Mouse (Mus musculus) CD4-positive, CD25-positive, alpha-beta regulatory T cell, adult 2 months (primary cell): ENCODE data around the gene Dmp1.

Experiments
- DNase-seq: peaks from one replicate; pipeline ENCODE4 v3.0.0-alpha.2; 2012; ENCODE audit warnings: low read depth, low spot score

Dmp1 gene

DNA sequence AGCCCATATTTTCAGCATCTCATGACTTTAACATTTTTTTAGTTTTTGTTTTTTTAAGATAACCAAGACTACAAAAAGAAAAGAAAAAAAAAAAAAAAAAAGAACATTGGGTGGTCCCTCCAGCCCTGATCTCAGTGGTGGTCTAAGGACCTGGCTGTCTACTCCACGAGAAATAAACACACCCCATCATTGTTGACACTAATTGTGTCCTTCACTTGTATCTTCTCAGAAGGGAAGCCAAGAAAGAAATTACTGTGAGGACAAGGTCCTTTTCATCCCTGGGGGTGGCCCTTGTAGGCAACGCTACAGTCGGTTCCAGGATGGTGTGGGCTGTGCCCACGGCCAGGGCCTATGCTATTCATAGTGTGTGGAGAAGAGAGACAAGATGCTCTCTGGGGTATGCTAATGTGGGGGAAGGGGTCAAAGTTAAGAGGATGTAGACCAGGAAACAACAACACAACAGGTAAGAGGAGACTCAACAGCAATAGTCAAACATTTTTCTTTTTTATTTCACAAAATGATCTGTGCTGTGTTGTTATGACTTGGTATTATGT, 59.6 kb downstream of the Dmp1 start:
- DNase-seq = no peak

DNA sequence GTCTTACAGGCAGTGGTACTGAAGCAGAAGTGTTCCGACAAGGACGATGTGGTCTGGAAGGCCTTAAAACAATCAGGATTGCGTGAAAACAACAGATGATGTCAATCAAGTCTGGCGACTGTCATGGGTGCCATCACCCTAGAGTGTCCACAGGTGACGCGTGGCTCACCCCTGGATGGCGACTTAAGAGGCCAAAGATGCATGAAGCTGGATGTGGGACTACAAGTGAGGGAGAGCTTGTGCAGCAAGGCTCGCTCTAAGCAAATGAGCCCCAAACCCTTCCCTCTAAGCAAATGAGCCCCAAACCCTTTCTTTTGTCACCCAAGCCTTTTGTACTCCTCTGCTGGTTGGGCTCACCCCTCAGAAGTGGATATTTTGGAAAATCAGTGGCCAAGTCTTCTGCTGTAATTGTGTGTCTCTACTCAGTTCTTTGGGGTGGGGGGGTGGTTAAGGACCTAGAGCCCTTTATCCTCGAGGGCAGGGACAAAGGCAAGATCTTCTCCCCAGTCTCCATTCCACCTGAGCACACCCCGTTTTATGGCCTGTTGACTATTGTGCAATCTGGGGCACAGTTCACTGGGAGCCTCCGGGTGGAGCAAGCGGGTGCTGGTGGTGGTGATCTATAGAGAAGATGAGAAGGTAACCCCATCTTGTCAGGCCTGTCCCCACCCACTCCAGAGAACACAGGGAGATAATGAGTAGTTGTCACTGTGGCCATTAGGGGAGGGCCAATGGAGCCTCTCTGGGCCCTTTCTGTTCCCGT, 60.8 kb downstream of the Dmp1 start:
- no peak for DNase-seq
